Mouse (Mus musculus) thymus, postnatal 36 days (tissue): ENCODE results near the gene Ankrd13a.
"Not testable (repeated sequence)": the region's sequence is repeated elsewhere in the genome, so short reads cannot be mapped to it uniquely, and the experiment has no call there.

Experiments used
- DNase-seq, 2 experiments: peaks; one replicate each; pipeline ENCODE4 v3.0.0; 2022; ENCODE audit warnings: mixed read lengths in 2 of 2

Gene Ankrd13a

DNA sequence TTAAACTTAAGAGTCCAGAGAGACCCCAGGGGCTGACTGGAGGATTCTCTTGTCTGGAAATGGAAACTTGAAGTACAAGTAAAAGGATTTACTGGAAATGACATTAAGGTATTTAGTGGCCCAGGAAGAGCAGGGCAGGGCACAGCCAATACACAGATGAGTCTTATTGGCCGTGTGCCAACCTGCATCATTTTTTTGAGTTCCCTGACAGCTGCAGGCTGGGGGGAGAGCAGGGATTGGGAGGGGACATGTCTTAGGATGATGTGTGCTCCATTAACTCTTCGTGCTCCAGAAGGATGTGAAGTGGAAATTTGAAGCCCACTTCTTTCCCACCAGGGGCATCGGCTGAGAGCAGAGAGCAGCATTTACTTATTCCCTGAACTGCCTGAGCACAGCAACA is 67.7 kb downstream of the Ankrd13a start:
- DNase-seq: not testable (repeated sequence)

DNA sequence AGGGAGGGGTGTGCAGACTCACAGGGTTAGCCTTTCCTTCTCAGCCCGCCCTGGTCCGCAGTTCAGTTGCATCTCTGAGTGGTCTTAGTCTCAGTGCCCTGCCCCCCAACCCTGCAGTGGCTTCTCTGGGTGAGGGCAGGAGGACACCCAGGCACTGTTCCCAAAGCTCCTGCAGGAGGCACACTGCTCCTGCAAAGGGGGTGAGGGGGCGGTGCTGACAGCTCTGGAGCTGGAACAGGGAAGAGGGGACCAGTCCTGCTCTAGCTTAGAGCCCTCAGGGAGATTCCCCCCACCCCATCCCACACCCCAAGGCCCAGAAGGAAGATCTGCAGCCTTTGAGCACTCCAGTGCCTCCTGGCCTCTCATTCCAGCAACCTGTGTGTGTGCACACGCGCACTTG is 68.2 kb downstream of the Ankrd13a start:
- DNase-seq: no peak

GRCm38 (mm10) chr5:114844371-114844770 is 69.9 kb downstream of the Ankrd13a start:
- not testable (repeated sequence) for DNase-seq

GRCm38 (mm10) chr5:114851565-114852236 is 77.2 kb downstream of the Ankrd13a start:
- DNase-seq: no peak

GRCm38 (mm10) chr5:114853364-114853763 is 78.9 kb downstream of the Ankrd13a start, which contains the start of gene 4930519G04Rik:
TSS of gene 4930519G04Rik (plus strand) at chr5:114853664.
- not testable (repeated sequence) for DNase-seq
